Mouse (Mus musculus) stomach, embryonic 14.5 days (tissue): ENCODE data around the gene Uba52. TPM values are rescaled to one million over a fixed set of nuclear protein-coding genes. Genes with fewer than 3 reads are reported as not detected.

Experiments
- ATAC-seq: fragments of 200-750 bp; cut with Nextera tagmentation; 2 replicates; pipeline ENCODE4 v1.8.0; 2017; ENCODE audit warnings: low read depth, moderate TSS enrichment; ENCODE audit not compliant: insufficient number of reproducible peaks, insufficient read depth, low FRiP score
- H3K27ac ChIP-seq: fragments of 300-500 bp; sonication (generic); 2 replicates; pipeline ENCODE4 v1.5.1; 2014; ENCODE audit warnings: mild to moderate bottlenecking, low read length, moderate library complexity, mixed read lengths
- H3K27me3 ChIP-seq: fragments of 300-500 bp; sonication (generic); 2 replicates; pipeline ENCODE4 v1.6.1; 2014; ENCODE audit warnings: low read length, control low read depth, mixed read lengths; ENCODE audit not compliant: control insufficient read depth, insufficient read depth
- H3K36me3 ChIP-seq: fragments of 300-500 bp; sonication (generic); 2 replicates; pipeline ENCODE4 v1.6.1; 2014; ENCODE audit warnings: mild to moderate bottlenecking, control low read depth, low read length, moderate library complexity, mixed read lengths; ENCODE audit not compliant: control insufficient read depth, insufficient read depth
- H3K4me1 ChIP-seq: fragments of 300-500 bp; sonication (generic); 2 replicates; pipeline ENCODE4 v1.6.1; 2014; ENCODE audit warnings: low read length, control low read depth, mixed read lengths; ENCODE audit not compliant: control insufficient read depth, insufficient read depth
- H3K4me2 ChIP-seq: fragments of 300-500 bp; sonication (generic); replicated peaks from 2 replicates; pipeline ENCODE4 v1.6.1; 2014; ENCODE audit warnings: low read depth, low read length, control low read depth
- H3K4me3 ChIP-seq: fragments of 300-500 bp; sonication (generic); 2 replicates; pipeline ENCODE4 v1.5.1; 2014; ENCODE audit warnings: low read depth, low read length, control low read depth
- H3K9ac ChIP-seq: fragments of 300-500 bp; sonication (generic); replicated peaks from 2 replicates; pipeline ENCODE4 v1.6.1; 2014; ENCODE audit warnings: low read depth, mild to moderate bottlenecking, control low read depth, low read length, moderate library complexity, mixed read lengths
- H3K9me3 ChIP-seq: fragments of 300-500 bp; sonication (generic); 2 replicates; pipeline ENCODE4 v1.6.1; 2016; ENCODE audit warnings: low read depth, low read length, control low read depth; ENCODE audit not compliant: control insufficient read depth
- WGBS: fragments of 180-500 bp; shearing (Covaris S2); extraction: QIAGEN DNeasy Blood & Tissue Kit; methylation state at CpG from one replicate; pipeline ENCODE4 v1.1.7; 2014; 5-methylcytosine and 5-hydroxymethylcytosine counted together
- polyA plus RNA-seq: library from polyadenylated mRNA; unstranded; fragments of >200 nt; fragmentation: Nextera tagmentation; extraction: Ambion mirVana; gene quantifications from 2 replicates; pipeline ENCODE4 v1.2.1, GENCODE M21; 2014

The Uba52 gene
- polyA plus RNA-seq, 1 experiment from 2014 or later, result 1,119 TPM

GRCm38 (mm10) chr8:70528182-70528797 is 17.7 kb upstream of the Uba52 start:
- H3K27me3 ChIP-seq, result no peaks in the 10 kb centered on the region
- H3K4me2 ChIP-seq, result peak overlapping the region; percentile 77
- 22% methylated on average over 13 of the region's 13 CpGs for WGBS
- peak overlapping the region; percentile 81 for H3K4me3 ChIP-seq
- H3K36me3 ChIP-seq, result peaks cover 33% of the 10 kb centered on the region
- ATAC-seq, result no peak
- H3K9me3 ChIP-seq, result no peaks in the 10 kb centered on the region
- peak overlapping the region; percentile 91 for H3K9ac ChIP-seq
- peak overlapping the region; percentile 89 for H3K27ac ChIP-seq
- peaks cover 15% of the 10 kb centered on the region for H3K4me1 ChIP-seq

- Histone ChIP-seq H3K27me3 (no peaks in the 10 kb centered on the region), H3K4me2 (peak within 1 kb of the TSS; percentile 80), H3K9me3 (no peaks in the 10 kb centered on the region), H3K9ac (peak within 1 kb of the TSS; percentile 91), H3K4me1 (peaks cover 16% of the 10 kb centered on the region), H3K36me3 (peaks cover 28% of the 10 kb centered on the region), H3K27ac (peak within 1 kb of the TSS; percentile 89), H3K4me3 (peak within 1 kb of the TSS; percentile 81)
- ATAC-seq, result peak; percentile 92
- under 1% methylated on average over 53 of the region's 61 CpGs for WGBS
Observed at GRCm38 (mm10) chr8:70527512-70528181, 17.0 kb upstream of the Uba52 start, which contains the start of the genes Fkbp8 and Kxd1. Gene Fkbp8 (plus strand): TSS chr8:70527724. Gene Kxd1 (minus strand): TSS chr8:70527956.

GRCm38 (mm10) chr8:70527111-70527511 is 16.5 kb upstream of the Uba52 start:
- WGBS, result 2% methylated on average over 8 of the region's 8 CpGs
- Histone ChIP-seq H3K9me3 (no peaks in the 10 kb centered on the region), H3K9ac (peak overlapping the region; percentile 91), H3K36me3 (peaks cover 22% of the 10 kb centered on the region), H3K4me2 (peak overlapping the region; percentile 80), H3K4me3 (peak overlapping the region; percentile 81), H3K27ac (peak overlapping the region; percentile 89; the same call in 1 of the 2 replicates), H3K27me3 (no peaks in the 10 kb centered on the region), H3K4me1 (peaks cover 16% of the 10 kb centered on the region)
- ATAC-seq, result no peak

- Histone ChIP-seq H3K27ac (peak overlapping the region; percentile 90), H3K27me3 (no peaks in the 10 kb centered on the region), H3K36me3 (peaks cover 12% of the 10 kb centered on the region), H3K4me1 (peaks cover 11% of the 10 kb centered on the region; the same call in 1 of the 2 replicates), H3K9ac (peak overlapping the region; percentile 67), H3K4me2 (peak overlapping the region; percentile 83), H3K4me3 (peak overlapping the region; percentile 83), H3K9me3 (no peaks in the 10 kb centered on the region)
- under 1% methylated on average over 51 of the region's 51 CpGs for WGBS
- ATAC-seq, result peak; percentile 90
Observed at GRCm38 (mm10) chr8:70522592-70523403, 12.2 kb upstream of the Uba52 start.

- Histone ChIP-seq H3K9ac (no peak overlapping the region), H3K9me3 (no peaks in the 10 kb centered on the region), H3K4me1 (0 out of 2 replicates have a peak, but pooled peaks cover 3% of the 10 kb centered on the region), H3K27ac (no peak overlapping the region), H3K27me3 (no peaks in the 10 kb centered on the region), H3K4me3 (no peak overlapping the region), H3K36me3 (peaks cover 18% of the 10 kb centered on the region), H3K4me2 (no peak overlapping the region)
- no peak for ATAC-seq
- 61% methylated on average over 2 of the region's 2 CpGs for WGBS
Observed at GRCm38 (mm10) chr8:70519606-70520005, 9.0 kb upstream of the Uba52 start.

GRCm38 (mm10) chr8:70519043-70519442 is 8.4 kb upstream of the Uba52 start:
- ATAC-seq, result no peak
- Histone ChIP-seq H3K9me3 (no peaks in the 10 kb centered on the region), H3K4me3 (no peak overlapping the region), H3K4me1 (0 out of 2 replicates have a peak, but pooled peaks cover 3% of the 10 kb centered on the region), H3K27ac (no peak overlapping the region), H3K27me3 (no peaks in the 10 kb centered on the region), H3K36me3 (peaks cover 18% of the 10 kb centered on the region), H3K9ac (no peak overlapping the region), H3K4me2 (no peak overlapping the region)
- 87% methylated on average over 6 of the region's 6 CpGs for WGBS

GRCm38 (mm10) chr8:70517940-70518643 is 7.5 kb upstream of the Uba52 start:
- WGBS, result 77% methylated on average over 10 of the region's 10 CpGs
- no peak overlapping the region for H3K4me3 ChIP-seq
- no peaks in the 10 kb centered on the region for H3K9me3 ChIP-seq
- no peak overlapping the region for H3K9ac ChIP-seq
- H3K27ac ChIP-seq, result no peak overlapping the region
- H3K4me1 ChIP-seq, result no peaks in the 10 kb centered on the region
- H3K27me3 ChIP-seq, result no peaks in the 10 kb centered on the region
- H3K4me2 ChIP-seq, result no peak overlapping the region
- peaks cover 21% of the 10 kb centered on the region for H3K36me3 ChIP-seq
- ATAC-seq, result no peak

- H3K27me3 ChIP-seq, result no peaks in the 10 kb centered on the region
- no peaks in the 10 kb centered on the region for H3K9me3 ChIP-seq
- 71% methylated on average over 2 of the region's 2 CpGs for WGBS
- no peak overlapping the region for H3K4me2 ChIP-seq
- no peak overlapping the region for H3K9ac ChIP-seq
- H3K36me3 ChIP-seq, result peaks cover 24% of the 10 kb centered on the region
- H3K4me1 ChIP-seq, result no peaks in the 10 kb centered on the region
- H3K27ac ChIP-seq, result no peak overlapping the region
- H3K4me3 ChIP-seq, result no peak overlapping the region
- ATAC-seq, result no peak
Observed at GRCm38 (mm10) chr8:70513441-70513840, 2.8 kb upstream of the Uba52 start.
